Mouse (Mus musculus) stomach, postnatal 0 days (tissue): Measurements from ENCODE around the gene Mtfmt.

Source experiments
- CTCF ChIP-seq: IDR thresholded peaks from 2 replicates; pipeline ENCODE4 v1.5.1; 2016; ENCODE audit warnings: antibody characterized with exemption, low read depth, mild to moderate bottlenecking, moderate library complexity
- EP300 ChIP-seq: optimal IDR thresholded peaks from 2 replicates; pipeline ENCODE3; 2016; ENCODE audit warnings: antibody characterized with exemption

DNA sequence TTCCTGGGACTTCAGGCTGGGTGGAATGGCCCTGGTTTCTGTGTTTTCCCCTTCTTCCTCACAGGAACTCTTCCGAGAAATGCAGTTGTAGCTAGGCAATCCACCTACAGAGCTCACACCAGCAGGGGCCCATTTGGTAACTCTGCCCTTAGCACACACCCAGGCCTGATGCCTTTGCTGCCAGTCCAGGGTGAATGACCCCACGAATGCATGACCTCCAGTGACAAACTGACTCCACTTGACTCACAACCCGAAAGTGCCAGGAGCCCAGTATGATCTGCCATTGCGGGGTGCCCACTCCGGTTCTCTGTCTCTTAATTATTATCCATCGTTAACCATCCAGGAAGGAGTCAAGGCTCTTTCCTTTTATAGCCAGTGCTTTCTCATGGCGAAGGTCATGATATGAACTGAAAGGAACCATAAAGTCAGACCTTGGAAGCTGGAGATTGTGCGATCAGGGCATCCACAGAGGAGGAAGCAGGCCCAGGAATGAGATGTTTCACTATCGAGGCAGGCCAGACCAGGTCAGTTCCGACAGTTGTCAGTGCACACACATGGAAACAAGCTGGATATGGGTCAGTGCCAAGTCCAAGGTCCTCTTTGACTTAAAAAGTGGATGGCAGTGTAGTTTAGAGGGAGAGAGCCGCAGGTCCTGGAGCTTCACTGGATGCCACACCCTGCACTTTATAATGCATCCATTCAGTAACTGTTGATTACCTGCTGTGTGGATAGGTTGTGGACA is 12.7 kb upstream of the Mtfmt start, which contains the start of gene Slc51b:
- TF ChIP-seq CTCF (no peak), EP300 (no peak)
